Comparison of ENCODE assay signal across 20 mouse cellular contexts in genomic region chr13:47319549-47319948, GRCm38 (mm10).
DNase-seq lines count a peak whose midpoint lies in the region; ATAC-seq and TF ChIP-seq lines count a peak whose summit lies in the region.
"Had no signal": no experiment of that assay in that cellular context is flagged by ENCODE, and none has a peak within 500 bp of the region (broad histone marks: within the 10 kb centered on the region; RNA-seq: fewer than 3 reads in every experiment).

No protein-coding gene starts in this region.

- TF ChIP-seq POLR2A in brain, embryonic 14.5 days (IDR thresholded peaks at IDR 0.05; ENCODE audit: borderline replicate concordance, extremely low read depth, insufficient read depth, insufficient read length, poor library complexity, severe bottlenecking): no peak

- H3K9me3 ChIP-seq in embryonic facial prominence, embryonic 11.5 days (replicated peaks; ENCODE audit: control insufficient read depth, low read length): no peaks in the 10 kb centered on the region
- H3K9me3 ChIP-seq: hindbrain, embryonic 13.5 days; kidney, embryonic 15.5 days had no signal

- no peak for ATAC-seq in embryonic facial prominence, embryonic 11.5 days (replicated peaks; ENCODE audit: insufficient number of reproducible peaks, low FRiP score, low TSS enrichment, low read depth)
- ATAC-seq: hindbrain, postnatal 0 days had no signal

- no peak for TF ChIP-seq CTCF in brain, embryonic 14.5 days (IDR thresholded peaks at IDR 0.05; ENCODE audit: borderline replicate concordance, extremely low read depth, insufficient read depth, insufficient read length)

- H3K4me2 ChIP-seq in embryonic facial prominence, embryonic 11.5 days (ENCODE audit: low read depth, low read length): no peak overlapping the region
- H3K4me2 ChIP-seq: heart, embryonic 11.5 days; hindbrain, embryonic 13.5 days; kidney, embryonic 15.5 days had no signal

- H3K4me3 ChIP-seq in embryonic facial prominence, embryonic 11.5 days (ENCODE audit: low read depth, low read length): no peak overlapping the region
- H3K4me3 ChIP-seq: gastrocnemius, adult 2 months; heart, adult 2 months; hindbrain, embryonic 13.5 days; kidney, embryonic 15.5 days had no signal

- H3K4me1 ChIP-seq in embryonic facial prominence, embryonic 11.5 days (ENCODE audit: control insufficient read depth, insufficient read depth, low read length): no peaks in the 10 kb centered on the region
- H3K4me1 ChIP-seq: hindbrain, embryonic 13.5 days; kidney, embryonic 15.5 days had no signal

- 36% methylated on average over 8 of the region's 8 CpGs for WGBS in embryonic facial prominence, embryonic 11.5 days

- no peak overlapping the region for H3K27ac ChIP-seq in embryonic facial prominence, embryonic 11.5 days (replicated peaks; ENCODE audit: low read depth, low read length)
- H3K27ac ChIP-seq: gastrocnemius, adult 2 months; heart, adult 2 months; hindbrain, embryonic 13.5 days; hindbrain, postnatal 0 days; kidney, embryonic 15.5 days had no signal

- DNase-seq in heart, adult 11 months: peak; percentile 77
- DNase-seq in heart, adult 18-20 months: no peak
- peak; percentile 57 for DNase-seq in brain, embryonic 14.5 days (ENCODE audit: low read depth)
- peak; percentile 67 for DNase-seq in embryonic facial prominence, embryonic 11.5 days (ENCODE audit: low spot score)
- DNase-seq in retina, embryonic 14.5 days (ENCODE audit: low spot score): peak; percentile 51
- no peak for DNase-seq in gastrocnemius, postnatal 25 days
- DNase-seq in kidney, postnatal 10 days: no peak
- DNase-seq: adrenal gland, adult 8-10 months; adrenal gland, postnatal 36 days; cerebellum, adult 11-12 months; cerebellum, adult 9-10 months; cerebellum, postnatal 25 days; gastrocnemius, adult 2 months; gastrocnemius, postnatal 36 days; heart, adult 2 months; kidney, adult 11 months had no signal

- H3K36me3 ChIP-seq in embryonic facial prominence, embryonic 11.5 days (replicated peaks; ENCODE audit: control insufficient read depth, insufficient read depth, low read depth, low read length): no peaks in the 10 kb centered on the region
- H3K36me3 ChIP-seq: hindbrain, embryonic 13.5 days; kidney, embryonic 15.5 days had no signal

- H3K9ac ChIP-seq in embryonic facial prominence, embryonic 11.5 days (replicated peaks; ENCODE audit: low read length): no peak overlapping the region
- H3K9ac ChIP-seq: hindbrain, embryonic 13.5 days; kidney, embryonic 15.5 days had no signal

- no peaks in the 10 kb centered on the region for H3K27me3 ChIP-seq in embryonic facial prominence, embryonic 11.5 days (ENCODE audit: control insufficient read depth, insufficient read depth, low read length)
- H3K27me3 ChIP-seq: hindbrain, embryonic 13.5 days; kidney, embryonic 15.5 days had no signal

Comparison
In these comparisons a context has a peak if more than half of its experiments do, and no peak if none do; other contexts are left out.
1. DNase-seq: peak in heart, adult 11 months (single experiment), brain, embryonic 14.5 days (single experiment), embryonic facial prominence, embryonic 11.5 days (single experiment) and retina, embryonic 14.5 days (single experiment); none in heart, adult 18-20 months (0 of 2), gastrocnemius, postnatal 25 days (single experiment) and kidney, postnatal 10 days (single experiment).